Mouse (Mus musculus): ENCODE measurements around the gene Cacna2d3.

DNA sequence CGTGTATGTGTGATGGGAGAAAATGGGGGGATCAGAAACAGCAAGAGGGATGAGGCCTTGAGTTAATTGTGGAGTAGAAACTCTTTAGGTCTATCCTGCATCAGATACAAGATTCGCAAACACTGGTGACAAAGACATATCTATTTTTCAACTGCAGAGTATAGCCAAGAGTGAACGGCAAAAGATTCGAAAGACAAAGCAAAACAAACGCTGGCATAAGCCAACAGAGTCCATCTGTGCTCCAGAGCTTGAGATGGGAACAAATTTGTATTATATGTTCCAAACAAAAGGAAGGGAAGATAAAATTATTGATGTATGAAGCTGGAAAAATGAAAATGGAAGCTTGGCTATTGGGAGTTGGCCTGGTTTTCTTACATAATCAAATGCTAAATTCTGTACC is 802.8 kb downstream of the Cacna2d3 start:
- TF ChIP-seq EP300 (IDR thresholded peaks at IDR 0.05; ENCODE audit: insufficient read depth, low read depth, low read length) (no peak), POLR2A (IDR thresholded peaks at IDR 0.05; ENCODE audit: insufficient read depth, low read depth, low read length) (no peak)
